Mouse (Mus musculus) thymus, adult 18-20 months (tissue): Measurements from ENCODE around the gene Commd3.

Experiments
- DNase-seq, 2 experiments: peaks; one replicate each; pipeline ENCODE4 v3.0.0; 2022; ENCODE audit warnings: mixed read lengths in 2 of 2

Gene Commd3

DNA sequence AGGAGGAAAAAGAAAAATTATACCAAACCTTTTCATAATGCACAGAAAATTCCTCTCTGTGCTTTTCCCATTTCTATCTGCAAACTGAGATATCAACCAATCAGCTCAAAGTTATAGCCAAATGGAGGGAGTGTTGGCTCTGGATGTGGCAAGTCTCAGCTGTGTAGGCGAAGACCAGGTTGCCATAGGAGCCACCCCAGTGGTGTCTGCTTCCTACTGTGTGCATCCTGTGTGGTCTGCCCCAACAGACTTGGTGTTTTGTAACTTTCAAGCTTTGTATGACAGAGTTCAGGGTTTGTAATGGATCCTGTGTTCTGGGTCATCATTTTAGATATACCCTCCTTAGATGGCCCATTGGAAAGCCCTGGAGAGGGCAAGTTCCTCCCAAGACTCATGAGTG lies 52.3 kb downstream of the Commd3 start:
- DNase-seq = no peak
